Mouse (Mus musculus): Measurements from ENCODE around the gene Mfsd1. TPM values are rescaled to one million over a fixed set of nuclear protein-coding genes. Genes with fewer than 3 reads are reported as not detected.
A peak's percentile ranks its signal among the peaks of the same experiment; 100 is the strongest.

Mfsd1 gene
- polyA plus RNA-seq, 1 experiment = 35.3 TPM

DNA sequence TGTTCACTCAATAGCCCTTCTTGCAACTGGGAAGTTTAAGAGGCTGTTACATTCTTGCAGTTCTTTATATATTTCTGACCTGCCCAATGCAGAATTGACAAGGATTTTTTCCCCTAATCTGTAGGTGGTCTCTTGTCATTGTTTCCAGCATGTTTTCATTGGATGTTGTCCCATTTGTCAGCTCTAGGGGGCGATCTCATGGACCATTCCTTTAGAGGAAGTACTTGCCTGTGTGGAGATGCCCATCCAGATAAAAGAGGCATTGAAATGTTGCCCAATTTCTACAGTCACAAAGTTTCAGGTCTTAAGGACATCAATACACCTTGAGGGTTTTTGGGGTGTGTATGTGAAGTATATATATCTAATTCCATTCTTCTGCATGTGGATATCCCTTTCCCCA lies 9.0 kb upstream of the Mfsd1 start:
- no peak for DNase-seq
- 5% methylated on average over 1 of the region's 1 CpGs for WGBS
- Histone ChIP-seq H3K27me3 (ENCODE audit: control insufficient read depth, insufficient read depth, low read length) (no peaks in the 10 kb centered on the region), H3K4me3 (ENCODE audit: control insufficient read depth, insufficient read depth, low read length) (no peak overlapping the region), H3K27ac (ENCODE audit: control insufficient read depth, insufficient read depth, low read length) (no peak overlapping the region), H3K4me1 (replicated peaks; ENCODE audit: control insufficient read depth, insufficient read depth, low read length) (no peaks in the 10 kb centered on the region), H3K36me3 (ENCODE audit: control insufficient read depth, insufficient read depth, low read length) (no peaks in the 10 kb centered on the region)
- TF ChIP-seq POLR2A (IDR thresholded peaks at IDR 0.05; ENCODE audit: control insufficient read depth, extremely low read depth, insufficient read depth, low read length, poor library complexity) (no peak), CTCF (IDR thresholded peaks at IDR 0.05; ENCODE audit: borderline replicate concordance, control insufficient read depth, extremely low read depth, insufficient read depth, low read length, poor library complexity) (no peak)

DNA sequence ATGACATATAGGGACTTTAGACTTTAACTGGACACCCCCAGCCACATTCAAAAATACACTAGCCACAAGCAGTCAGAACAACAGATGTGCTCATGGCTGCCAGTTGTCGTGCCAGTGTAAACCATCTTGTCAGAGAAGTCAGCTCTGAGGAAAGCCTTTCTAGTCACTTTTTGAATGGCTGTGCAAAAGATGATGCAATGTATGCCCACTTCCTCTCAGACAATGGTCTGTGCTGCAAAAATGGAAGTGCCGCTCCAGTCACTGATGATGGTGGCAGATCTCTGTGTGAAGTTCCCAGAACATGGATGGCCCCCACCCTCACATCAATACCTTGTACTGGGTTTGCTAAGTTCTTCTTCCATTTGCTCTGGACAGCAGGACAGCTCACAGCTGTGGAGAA lies 6.3 kb upstream of the Mfsd1 start:
- Histone ChIP-seq H3K27me3 (ENCODE audit: control insufficient read depth, insufficient read depth, low read length) (no peaks in the 10 kb centered on the region; the same call in 1 of the 2 replicates), H3K4me1 (replicated peaks; ENCODE audit: control insufficient read depth, insufficient read depth, low read length) (no peaks in the 10 kb centered on the region), H3K4me3 (ENCODE audit: control insufficient read depth, insufficient read depth, low read length) (no peak overlapping the region), H3K36me3 (ENCODE audit: control insufficient read depth, insufficient read depth, low read length) (no peaks in the 10 kb centered on the region), H3K27ac (ENCODE audit: control insufficient read depth, insufficient read depth, low read length) (no peak overlapping the region)
- no peak for TF ChIP-seq POLR2A (IDR thresholded peaks at IDR 0.05; ENCODE audit: control insufficient read depth, extremely low read depth, insufficient read depth, low read length, poor library complexity)
- TF ChIP-seq CTCF (IDR thresholded peaks at IDR 0.05; ENCODE audit: borderline replicate concordance, control insufficient read depth, extremely low read depth, insufficient read depth, low read length, poor library complexity) = no peak
- WGBS = 36% methylated on average over 2 of the region's 2 CpGs
- DNase-seq = no peak

DNA sequence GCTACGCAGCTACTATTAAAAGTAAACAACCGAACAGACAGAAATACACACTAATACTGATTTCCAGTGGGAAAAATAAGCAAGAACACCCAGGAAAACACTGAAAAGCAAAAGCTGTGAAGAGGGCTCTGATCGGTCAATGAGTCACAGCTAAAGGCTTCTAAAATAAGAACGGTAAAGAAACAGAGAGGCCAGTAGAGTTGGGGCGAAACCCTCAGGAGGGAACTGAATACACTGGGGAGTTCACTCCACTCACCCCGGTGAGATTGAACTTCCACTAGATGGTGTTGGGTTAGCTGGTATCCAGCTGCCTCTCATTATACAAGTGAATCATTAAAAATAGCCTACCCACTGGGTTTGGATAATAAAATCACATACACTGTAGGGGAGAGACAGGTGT lies 5.8 kb upstream of the Mfsd1 start:
- no peak for DNase-seq
- no peaks in the 10 kb centered on the region for H3K4me1 ChIP-seq (replicated peaks; ENCODE audit: control insufficient read depth, insufficient read depth, low read length)
- H3K27ac ChIP-seq (ENCODE audit: control insufficient read depth, insufficient read depth, low read length) = no peak overlapping the region
- no peak for TF ChIP-seq CTCF (IDR thresholded peaks at IDR 0.05; ENCODE audit: borderline replicate concordance, control insufficient read depth, extremely low read depth, insufficient read depth, low read length, poor library complexity)
- no peak for TF ChIP-seq POLR2A (IDR thresholded peaks at IDR 0.05; ENCODE audit: control insufficient read depth, extremely low read depth, insufficient read depth, low read length, poor library complexity)
- H3K4me3 ChIP-seq (ENCODE audit: control insufficient read depth, insufficient read depth, low read length) = no peak overlapping the region
- 89% methylated on average over 6 of the region's 6 CpGs for WGBS
- no peaks in the 10 kb centered on the region; the same call in 1 of the 2 replicates for H3K27me3 ChIP-seq (ENCODE audit: control insufficient read depth, insufficient read depth, low read length)
- no peaks in the 10 kb centered on the region for H3K36me3 ChIP-seq (ENCODE audit: control insufficient read depth, insufficient read depth, low read length)

DNA sequence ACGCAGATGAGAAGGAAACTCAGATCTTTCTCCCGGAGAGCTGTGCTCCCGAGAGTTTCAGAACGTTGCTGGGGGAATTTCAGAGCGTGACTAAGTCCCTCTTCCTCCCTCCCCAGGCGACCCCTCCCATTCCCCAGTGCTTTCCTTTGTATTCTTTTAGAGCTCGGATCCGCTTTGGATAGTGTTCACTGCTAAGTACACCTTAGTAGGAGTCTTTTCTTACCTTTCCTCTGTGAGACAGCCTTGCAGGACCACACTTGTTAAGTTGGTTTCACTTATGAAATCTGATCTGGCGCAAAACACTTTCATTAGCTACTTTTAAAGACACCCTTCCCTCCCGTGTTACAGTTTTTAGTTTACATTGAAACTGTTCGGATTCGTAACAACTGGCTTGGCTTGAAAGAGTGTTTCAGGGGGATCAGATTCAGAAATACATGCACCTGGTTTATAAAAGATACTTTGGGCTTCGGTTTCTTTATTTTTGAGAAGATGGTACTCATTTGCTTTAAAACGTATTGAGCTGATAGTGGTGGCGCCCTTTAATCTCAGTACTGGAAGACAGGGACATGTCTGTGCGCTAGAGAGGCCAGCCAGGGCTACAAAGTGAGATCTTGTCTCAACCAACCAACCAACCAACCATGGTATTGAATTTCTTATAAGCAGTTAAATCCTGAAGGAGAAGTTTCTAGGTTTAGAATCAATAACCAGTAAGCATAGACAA lies 744 bp downstream of the Mfsd1 start:
- no peaks in the 10 kb centered on the region; the same call in 1 of the 2 replicates for H3K4me1 ChIP-seq (replicated peaks; ENCODE audit: control insufficient read depth, insufficient read depth, low read length)
- H3K36me3 ChIP-seq (ENCODE audit: control insufficient read depth, insufficient read depth, low read length) = no peaks in the 10 kb centered on the region
- H3K27me3 ChIP-seq (ENCODE audit: control insufficient read depth, insufficient read depth, low read length) = no peaks in the 10 kb centered on the region; the same call in 1 of the 2 replicates
- WGBS = 22% methylated on average over 16 of the region's 16 CpGs
- no peak for TF ChIP-seq POLR2A (IDR thresholded peaks at IDR 0.05; ENCODE audit: control insufficient read depth, extremely low read depth, insufficient read depth, low read length, poor library complexity)
- TF ChIP-seq CTCF (IDR thresholded peaks at IDR 0.05; ENCODE audit: borderline replicate concordance, control insufficient read depth, extremely low read depth, insufficient read depth, low read length, poor library complexity) = no peak
- H3K27ac ChIP-seq (ENCODE audit: control insufficient read depth, insufficient read depth, low read length) = no peak overlapping the region
- H3K4me3 ChIP-seq (ENCODE audit: control insufficient read depth, insufficient read depth, low read length) = peak overlapping the region; percentile 66
- no peak for DNase-seq

DNA sequence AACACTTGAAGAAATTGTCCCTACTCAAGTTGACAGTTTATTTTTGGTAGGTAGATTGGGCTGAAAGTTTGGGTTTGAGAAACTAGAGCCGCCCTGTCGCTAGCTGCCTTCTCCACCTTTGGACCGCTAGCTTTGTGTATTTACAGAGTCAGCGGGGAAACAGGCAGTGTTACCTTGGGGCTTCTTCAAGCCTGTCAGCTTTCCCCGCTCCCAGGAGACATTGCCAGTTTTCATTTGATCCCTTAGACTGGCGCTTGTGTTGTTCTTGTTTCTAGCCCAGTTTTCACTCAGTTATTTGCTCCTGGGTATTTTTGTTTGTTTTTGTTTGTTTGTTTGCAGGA lies 1.3 kb downstream of the Mfsd1 start:
- TF ChIP-seq POLR2A (IDR thresholded peaks at IDR 0.05; ENCODE audit: control insufficient read depth, extremely low read depth, insufficient read depth, low read length, poor library complexity) (no peak), CTCF (IDR thresholded peaks at IDR 0.05; ENCODE audit: borderline replicate concordance, control insufficient read depth, extremely low read depth, insufficient read depth, low read length, poor library complexity) (no peak)

DNA sequence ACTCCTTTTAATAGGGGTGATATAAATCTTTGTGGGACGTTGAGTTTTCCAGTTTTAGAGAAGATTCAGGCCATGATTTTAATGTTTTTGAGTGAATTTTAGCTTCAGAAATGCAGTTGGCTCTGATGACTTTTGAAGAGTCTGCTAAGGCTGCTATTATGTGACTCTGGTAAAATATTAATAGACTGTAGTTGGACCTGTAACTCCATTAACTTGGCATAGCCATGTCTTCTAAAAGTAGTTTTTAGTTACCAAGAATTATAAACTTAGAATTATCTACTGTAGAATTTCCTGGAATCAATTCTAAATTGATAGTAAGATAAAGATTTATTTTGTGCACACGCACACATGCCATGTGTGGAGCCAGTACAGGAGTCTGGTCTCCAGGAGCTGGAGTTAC lies 4.0 kb downstream of the Mfsd1 start:
- H3K27me3 ChIP-seq (ENCODE audit: control insufficient read depth, insufficient read depth, low read length) = no peaks in the 10 kb centered on the region
- H3K4me1 ChIP-seq (replicated peaks; ENCODE audit: control insufficient read depth, insufficient read depth, low read length) = no peaks in the 10 kb centered on the region; the same call in 1 of the 2 replicates
- no peak for DNase-seq
- TF ChIP-seq CTCF (IDR thresholded peaks at IDR 0.05; ENCODE audit: borderline replicate concordance, control insufficient read depth, extremely low read depth, insufficient read depth, low read length, poor library complexity) = no peak
- no peak for TF ChIP-seq POLR2A (IDR thresholded peaks at IDR 0.05; ENCODE audit: control insufficient read depth, extremely low read depth, insufficient read depth, low read length, poor library complexity)
- 96% methylated on average over 2 of the region's 2 CpGs for WGBS
- H3K27ac ChIP-seq (ENCODE audit: control insufficient read depth, insufficient read depth, low read length) = no peak overlapping the region
- peaks cover 11% of the 10 kb centered on the region for H3K36me3 ChIP-seq (ENCODE audit: control insufficient read depth, insufficient read depth, low read length)
- no peak overlapping the region for H3K4me3 ChIP-seq (ENCODE audit: control insufficient read depth, insufficient read depth, low read length)

More for the DNA sequence above, 1.3 kb downstream of the Mfsd1 start:
- no peak overlapping the region for H3K27ac ChIP-seq (ENCODE audit: control insufficient read depth, insufficient read depth, low read length)
- no peak for DNase-seq
- H3K4me3 ChIP-seq (ENCODE audit: control insufficient read depth, insufficient read depth, low read length) = no peak overlapping the region
- H3K27me3 ChIP-seq (ENCODE audit: control insufficient read depth, insufficient read depth, low read length) = no peaks in the 10 kb centered on the region; the same call in 1 of the 2 replicates
- WGBS = 93% methylated on average over 6 of the region's 6 CpGs
- no peaks in the 10 kb centered on the region for H3K36me3 ChIP-seq (ENCODE audit: control insufficient read depth, insufficient read depth, low read length)
- H3K4me1 ChIP-seq (replicated peaks; ENCODE audit: control insufficient read depth, insufficient read depth, low read length) = no peaks in the 10 kb centered on the region; the same call in 1 of the 2 replicates

Data from thymus, adult 2 months (tissue).